Mouse (Mus musculus) heart, embryonic 12.5 days (tissue): ENCODE results near the gene Nfatc3. TPM values are rescaled to one million over a fixed set of nuclear protein-coding genes. Genes with fewer than 3 reads are reported as not detected.

Experiments
- ATAC-seq: fragments of 200-750 bp; cut with Nextera tagmentation; 2 replicates; pipeline ENCODE4 v1.8.0; 2017; ENCODE audit warnings: moderate TSS enrichment, moderate library complexity; ENCODE audit not compliant: insufficient number of reproducible peaks, low FRiP score
- H3K27ac ChIP-seq: fragments of 300-500 bp; sonication (generic); 2 replicates; pipeline ENCODE4 v1.5.1; 2016; ENCODE audit warnings: mild to moderate bottlenecking, moderate library complexity; ENCODE audit not compliant: poor library complexity, severe bottlenecking
- H3K27me3 ChIP-seq: fragments of 300-500 bp; sonication (generic); replicated peaks from 2 replicates; pipeline ENCODE4 v1.6.1; 2016; ENCODE audit warnings: mild to moderate bottlenecking, moderate library complexity
- H3K36me3 ChIP-seq: fragments of 300-500 bp; sonication (generic); 2 replicates; pipeline ENCODE4 v1.6.1; 2016; ENCODE audit warnings: mild to moderate bottlenecking, moderate library complexity
- H3K4me1 ChIP-seq: fragments of 300-500 bp; sonication (generic); replicated peaks from 2 replicates; pipeline ENCODE4 v1.6.1; 2016; ENCODE audit warnings: mild to moderate bottlenecking
- H3K4me2 ChIP-seq: fragments of 300-500 bp; sonication (generic); 2 replicates; pipeline ENCODE4 v1.6.1; 2016; ENCODE audit warnings: mild to moderate bottlenecking, moderate library complexity
- H3K4me3 ChIP-seq: fragments of 300-500 bp; sonication (generic); 2 replicates; pipeline ENCODE4 v1.5.1; 2016; ENCODE audit warnings: mild to moderate bottlenecking
- H3K9ac ChIP-seq: fragments of 300-500 bp; sonication (generic); 2 replicates; pipeline ENCODE4 v1.6.1; 2016; ENCODE audit warnings: mild to moderate bottlenecking, moderate library complexity
- H3K9me3 ChIP-seq: fragments of 300-500 bp; sonication (generic); replicated peaks from 2 replicates; pipeline ENCODE4 v1.6.1; 2016; ENCODE audit warnings: mild to moderate bottlenecking, moderate library complexity
- WGBS: fragments of 180-500 bp; shearing (Covaris S2); methylation state at CpG from one replicate; pipeline ENCODE4 v1.1.7; 2016; 5-methylcytosine and 5-hydroxymethylcytosine counted together
- polyA plus RNA-seq: library from polyadenylated mRNA; unstranded; fragments of >200 nt; fragmentation: Nextera tagmentation; extraction: Ambion mirVana; gene quantifications from 2 replicates; pipeline ENCODE4 v1.2.1, GENCODE M21; 2016

Gene Nfatc3
- polyA plus RNA-seq, 1 experiment from 2014 or later = 4.6 TPM

- Histone ChIP-seq H3K27ac (peak overlapping the region; percentile 93), H3K36me3 (no peaks in the 10 kb centered on the region), H3K9ac (peak overlapping the region; percentile 87), H3K27me3 (no peaks in the 10 kb centered on the region), H3K9me3 (no peaks in the 10 kb centered on the region), H3K4me2 (peak overlapping the region; percentile 81), H3K4me1 (peaks cover 23% of the 10 kb centered on the region), H3K4me3 (peak overlapping the region; percentile 76)
- peak; percentile 82 for ATAC-seq
- under 1% methylated on average over 78 of the region's 83 CpGs for WGBS
Measured at GRCm38 (mm10) chr8:106059613-106060371, 1.2 kb downstream of the Nfatc3 start.

GRCm38 (mm10) chr8:106060521-106060920 lies 1.9 kb downstream of the Nfatc3 start:
- H3K4me1 ChIP-seq = peaks cover 23% of the 10 kb centered on the region
- no peaks in the 10 kb centered on the region for H3K36me3 ChIP-seq
- peak overlapping the region; percentile 76 for H3K4me3 ChIP-seq
- H3K9me3 ChIP-seq = no peaks in the 10 kb centered on the region
- no peaks in the 10 kb centered on the region for H3K27me3 ChIP-seq
- H3K27ac ChIP-seq = 0 out of 2 replicates have a peak overlapping the region, but pooled peaks have one; percentile 93
- 6% methylated on average over 3 of the region's 3 CpGs for WGBS
- no peak for ATAC-seq
- H3K9ac ChIP-seq = no peak overlapping the region; the same call in 1 of the 2 replicates
- peak overlapping the region; percentile 66 for H3K4me2 ChIP-seq

GRCm38 (mm10) chr8:106061686-106062085 lies 3.0 kb downstream of the Nfatc3 start:
- H3K9me3 ChIP-seq = no peaks in the 10 kb centered on the region
- H3K27ac ChIP-seq = no peak overlapping the region
- ATAC-seq = no peak
- no peak overlapping the region for H3K9ac ChIP-seq
- 0 out of 2 replicates have a peak overlapping the region, but pooled peaks have one; percentile 5 for H3K4me2 ChIP-seq
- no peak overlapping the region for H3K4me3 ChIP-seq
- no peaks in the 10 kb centered on the region for H3K36me3 ChIP-seq
- peaks cover 23% of the 10 kb centered on the region for H3K4me1 ChIP-seq
- no peaks in the 10 kb centered on the region for H3K27me3 ChIP-seq
- 85% methylated on average over 6 of the region's 6 CpGs for WGBS

DNA sequence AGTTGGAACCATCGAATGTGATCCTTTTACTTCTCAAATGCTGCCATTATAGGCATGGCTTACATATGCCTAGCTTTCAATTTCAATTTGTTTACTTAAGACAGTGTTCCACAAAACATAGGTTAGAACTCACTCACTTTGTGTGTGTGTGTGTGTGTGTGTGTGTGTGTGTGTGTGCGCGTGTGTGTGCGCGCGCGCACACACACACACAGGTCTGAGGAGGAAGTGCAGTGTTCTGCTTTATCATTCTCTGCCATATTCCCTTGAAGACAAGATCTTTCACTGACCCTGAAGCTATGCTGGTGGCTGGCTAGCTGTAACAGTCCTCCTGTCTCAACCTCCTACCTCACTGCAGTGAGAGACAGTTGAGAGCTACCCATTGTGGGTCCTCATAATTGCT lies 4.4 kb downstream of the Nfatc3 start:
- ATAC-seq = no peak
- no peak overlapping the region for H3K9ac ChIP-seq
- 97% methylated on average over 7 of the region's 7 CpGs for WGBS
- no peaks in the 10 kb centered on the region for H3K27me3 ChIP-seq
- no peaks in the 10 kb centered on the region for H3K9me3 ChIP-seq
- H3K4me2 ChIP-seq = no peak overlapping the region
- H3K27ac ChIP-seq = no peak overlapping the region
- H3K36me3 ChIP-seq = no peaks in the 10 kb centered on the region
- no peak overlapping the region for H3K4me3 ChIP-seq
- peaks cover 23% of the 10 kb centered on the region for H3K4me1 ChIP-seq

DNA sequence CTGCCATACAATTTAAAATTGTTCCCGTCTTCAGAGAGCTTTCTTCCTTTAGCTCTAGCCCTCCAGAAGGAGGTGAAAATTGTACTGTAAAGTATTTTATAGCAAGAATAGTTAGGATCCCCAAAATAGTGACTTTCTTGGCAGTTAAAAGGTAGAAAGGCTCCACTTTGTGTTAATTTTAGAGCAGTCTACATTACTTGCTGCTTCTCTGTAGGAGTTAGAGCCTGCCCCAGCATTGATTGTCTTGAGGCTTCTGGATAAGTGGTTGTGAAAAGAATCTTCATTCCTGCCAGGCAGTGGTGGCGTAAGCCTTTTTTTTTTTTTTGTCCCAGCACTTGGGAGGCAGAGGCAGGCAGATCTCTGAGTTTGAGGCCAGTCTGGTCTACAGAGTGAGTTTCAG lies 8.1 kb downstream of the Nfatc3 start:
- Histone ChIP-seq H3K27ac (no peak overlapping the region), H3K4me3 (no peak overlapping the region), H3K4me1 (peaks cover 8% of the 10 kb centered on the region), H3K9ac (no peak overlapping the region), H3K9me3 (no peaks in the 10 kb centered on the region), H3K4me2 (no peak overlapping the region), H3K27me3 (no peaks in the 10 kb centered on the region), H3K36me3 (no peaks in the 10 kb centered on the region)
- ATAC-seq = no peak
- 98% methylated on average over 2 of the region's 2 CpGs for WGBS

DNA sequence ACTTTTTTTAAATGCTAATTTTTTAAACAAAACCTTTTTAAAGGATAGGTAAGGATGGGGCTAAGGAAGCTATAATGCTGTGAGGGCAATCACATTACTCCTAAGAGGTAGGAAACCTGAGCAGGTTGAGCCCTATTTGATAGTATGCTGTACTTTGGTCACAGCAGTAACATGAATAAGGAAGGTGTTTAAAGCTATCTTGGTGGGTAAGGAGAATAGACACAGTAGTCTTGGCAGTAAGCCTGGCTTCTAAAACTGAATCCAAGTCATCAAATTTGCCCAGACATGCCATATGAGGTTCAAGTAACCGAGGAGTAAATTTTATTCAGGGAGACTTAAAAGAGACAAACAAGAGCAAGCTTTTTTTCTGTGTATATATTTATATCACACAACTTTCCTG lies 10.9 kb downstream of the Nfatc3 start:
- WGBS = 73% methylated on average over 1 of the region's 1 CpGs
- H3K4me1 ChIP-seq = 0 out of 2 replicates have a peak, but pooled peaks cover 2% of the 10 kb centered on the region
- no peak for ATAC-seq

GRCm38 (mm10) chr8:106072113-106072512 lies 13.5 kb downstream of the Nfatc3 start:
- H3K36me3 ChIP-seq = no peaks in the 10 kb centered on the region
- peaks cover 8% of the 10 kb centered on the region for H3K4me1 ChIP-seq
- H3K27ac ChIP-seq = no peak overlapping the region
- H3K4me2 ChIP-seq = no peak overlapping the region
- H3K9ac ChIP-seq = no peak overlapping the region
- no peak overlapping the region for H3K4me3 ChIP-seq
- H3K27me3 ChIP-seq = no peaks in the 10 kb centered on the region
- ATAC-seq = no peak
- no peaks in the 10 kb centered on the region for H3K9me3 ChIP-seq

More for the DNA sequence above, 10.9 kb downstream of the Nfatc3 start:
- Histone ChIP-seq H3K4me2 (no peak overlapping the region), H3K27ac (no peak overlapping the region), H3K9me3 (no peaks in the 10 kb centered on the region), H3K36me3 (no peaks in the 10 kb centered on the region), H3K4me3 (no peak overlapping the region), H3K9ac (no peak overlapping the region), H3K27me3 (no peaks in the 10 kb centered on the region)

DNA sequence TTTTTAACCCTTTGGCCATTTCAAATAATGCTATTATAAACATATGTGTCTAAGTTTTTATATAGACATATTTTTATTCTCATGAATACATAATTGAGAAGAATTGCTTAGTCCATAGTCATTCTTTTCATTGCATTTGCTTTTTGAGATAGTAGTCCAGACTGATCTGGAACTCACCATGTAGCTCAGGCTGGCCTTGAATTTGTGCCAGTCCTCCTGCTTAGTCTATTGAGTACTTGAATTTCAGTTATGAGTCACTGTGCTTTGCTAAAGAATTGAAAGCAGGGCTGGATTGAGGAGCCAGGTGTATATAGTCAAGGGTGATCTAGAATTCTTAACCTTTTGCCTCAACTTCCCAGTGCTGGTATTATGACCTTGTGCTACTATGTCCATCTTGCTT lies 15.6 kb downstream of the Nfatc3 start:
- no peak for ATAC-seq
- Histone ChIP-seq H3K9me3 (no peaks in the 10 kb centered on the region), H3K9ac (no peak overlapping the region)

DNA sequence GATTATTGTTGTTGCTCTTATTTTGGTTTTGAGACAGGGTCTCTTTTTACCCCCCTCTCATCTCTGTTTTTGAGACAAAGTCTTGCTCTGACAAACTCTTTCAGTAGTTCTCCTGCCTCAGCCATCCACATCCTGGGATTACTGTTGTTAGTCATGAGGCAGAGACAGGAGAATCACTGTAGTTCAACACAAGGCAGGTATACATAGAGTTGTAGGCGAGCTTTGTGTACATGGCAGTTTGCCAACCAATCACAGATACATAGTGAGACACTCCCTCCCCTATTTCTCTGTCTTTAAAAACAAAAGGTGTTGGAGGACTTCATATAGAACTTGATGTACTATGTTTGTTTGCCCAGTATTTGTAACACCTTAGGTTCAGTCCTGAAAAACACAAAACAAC lies 16.0 kb downstream of the Nfatc3 start:
- Histone ChIP-seq H3K27me3 (no peaks in the 10 kb centered on the region), H3K9ac (no peak overlapping the region), H3K36me3 (peaks cover 12% of the 10 kb centered on the region), H3K27ac (no peak overlapping the region), H3K4me2 (no peak overlapping the region), H3K9me3 (no peaks in the 10 kb centered on the region), H3K4me3 (no peak overlapping the region), H3K4me1 (peaks cover 5% of the 10 kb centered on the region)
- no peak for ATAC-seq
- WGBS = 74% methylated on average over 1 of the region's 1 CpGs

More for the DNA sequence above, 15.6 kb downstream of the Nfatc3 start:
- no peaks in the 10 kb centered on the region for H3K27me3 ChIP-seq
- no peak overlapping the region for H3K4me3 ChIP-seq
- peaks cover 8% of the 10 kb centered on the region for H3K36me3 ChIP-seq
- H3K4me1 ChIP-seq = peaks cover 8% of the 10 kb centered on the region
- H3K27ac ChIP-seq = no peak overlapping the region
- H3K4me2 ChIP-seq = no peak overlapping the region

- WGBS = 74% methylated on average over 9 of the region's 9 CpGs
- H3K4me3 ChIP-seq = no peak overlapping the region
- H3K4me2 ChIP-seq = no peak overlapping the region
- no peaks in the 10 kb centered on the region for H3K27me3 ChIP-seq
- no peaks in the 10 kb centered on the region for H3K9me3 ChIP-seq
- H3K9ac ChIP-seq = no peak overlapping the region
- peaks cover 12% of the 10 kb centered on the region for H3K36me3 ChIP-seq
- no peak for ATAC-seq
- H3K27ac ChIP-seq = no peak overlapping the region
- peaks cover 5% of the 10 kb centered on the region for H3K4me1 ChIP-seq
Measured at GRCm38 (mm10) chr8:106075161-106075862, 16.7 kb downstream of the Nfatc3 start.

DNA sequence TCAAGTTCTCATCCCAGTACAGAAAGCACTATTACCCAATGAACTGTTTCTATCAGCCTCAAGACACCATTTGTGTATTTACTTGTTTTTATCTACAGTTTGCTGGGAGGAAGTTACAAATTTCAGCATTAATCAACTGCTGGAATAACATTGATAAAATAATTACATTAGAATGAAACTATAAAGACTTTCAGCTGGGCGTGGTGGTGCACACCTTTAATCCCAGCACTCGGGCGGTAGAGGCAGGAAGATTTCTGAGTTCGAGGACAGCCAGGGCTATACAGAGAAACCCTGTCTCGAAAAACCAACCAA lies 17.2 kb downstream of the Nfatc3 start:
- H3K4me1 ChIP-seq = peaks cover 5% of the 10 kb centered on the region
- no peak overlapping the region for H3K4me2 ChIP-seq
- H3K36me3 ChIP-seq = peaks cover 12% of the 10 kb centered on the region
- no peak for ATAC-seq
- no peaks in the 10 kb centered on the region for H3K27me3 ChIP-seq
- H3K4me3 ChIP-seq = no peak overlapping the region
- no peak overlapping the region for H3K27ac ChIP-seq
- no peaks in the 10 kb centered on the region for H3K9me3 ChIP-seq
- H3K9ac ChIP-seq = no peak overlapping the region
- WGBS = 95% methylated on average over 5 of the region's 5 CpGs
